Mouse (Mus musculus) E14TG2a.4 (cell line): ENCODE results near the gene Usp3.

Experiments
- CTCF ChIP-seq: conservative IDR thresholded peaks from 2 replicates; pipeline ENCODE4 v1.5.1; 2014; ENCODE audit warnings: low read length
- POU5F1 ChIP-seq: IDR thresholded peaks from 2 replicates; pipeline ENCODE4 v1.6.1; 2014; ENCODE audit warnings: low read length, borderline replicate concordance

DNA sequence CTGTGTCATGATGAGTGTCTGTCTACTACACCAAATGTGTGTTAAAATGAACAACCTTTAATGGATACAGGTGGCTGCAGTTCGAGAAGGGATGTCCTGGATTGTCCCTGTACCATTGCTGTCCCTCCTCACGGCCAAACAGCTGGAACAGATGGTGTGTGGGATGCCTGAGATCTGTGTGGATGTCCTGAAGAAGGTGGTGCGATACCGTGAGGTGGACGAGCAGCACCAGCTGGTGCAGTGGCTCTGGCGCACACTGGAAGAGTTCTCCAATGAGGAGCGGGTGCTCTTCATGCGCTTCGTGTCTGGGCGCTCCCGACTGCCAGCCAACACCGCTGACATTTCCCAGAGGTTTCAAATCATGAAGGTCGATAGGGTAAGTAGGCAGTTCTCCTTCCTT is 88.4 kb downstream of the Usp3 start:
- no peak for TF ChIP-seq CTCF
- no peak for TF ChIP-seq POU5F1
